ENCODE assay signal across 22 mouse cellular contexts in the genomic region with DNA sequence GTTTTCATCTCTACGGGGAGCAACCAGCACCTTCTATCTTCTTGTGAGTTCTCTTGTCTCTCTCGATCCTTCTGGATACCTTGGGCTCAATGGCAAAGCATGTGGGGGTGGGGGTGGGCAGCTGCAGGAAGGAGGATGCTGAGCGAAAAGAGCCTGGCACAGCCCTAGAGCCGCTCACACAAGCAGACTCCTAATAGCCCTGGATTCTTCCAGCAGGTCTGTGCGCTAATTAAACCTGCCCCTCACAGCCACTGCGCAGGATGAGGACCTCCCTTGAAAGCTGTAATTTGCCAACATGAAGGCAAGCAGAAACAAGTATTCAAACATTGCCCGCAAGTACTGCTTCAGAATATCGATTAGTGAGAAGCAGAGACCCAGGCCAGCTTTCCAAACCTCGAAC. TPM values are rescaled to one million over a fixed set of nuclear protein-coding genes. Genes with fewer than 3 reads are reported as not detected.
DNase-seq lines count a peak whose midpoint lies in the region; ATAC-seq and TF ChIP-seq lines count a peak whose summit lies in the region.
"Had no signal": no experiment of that assay in that cellular context is flagged by ENCODE, and none has a peak within 500 bp of the region (broad histone marks: within the 10 kb centered on the region; RNA-seq: fewer than 3 reads in every experiment).

No protein-coding gene starts in this region.

- no peaks in the 10 kb centered on the region for H3K36me3 ChIP-seq in midbrain, embryonic 12.5 days
- H3K36me3 ChIP-seq in midbrain, embryonic 10.5 days = no peaks in the 10 kb centered on the region
- no peaks in the 10 kb centered on the region for H3K36me3 ChIP-seq in forebrain, embryonic 12.5 days (replicated peaks)
- no peaks in the 10 kb centered on the region for H3K36me3 ChIP-seq in forebrain, postnatal 0 days (ENCODE audit: insufficient read depth)
- no peaks in the 10 kb centered on the region for H3K36me3 ChIP-seq in midbrain, embryonic 16.5 days (ENCODE audit: control insufficient read depth, insufficient read depth, low read length)
- H3K36me3 ChIP-seq in intestine, postnatal 0 days (ENCODE audit: control insufficient read depth, insufficient read depth) = no peaks in the 10 kb centered on the region
- H3K36me3 ChIP-seq: limb, embryonic 13.5 days; liver, embryonic 13.5 days had no signal

- no peaks in the 10 kb centered on the region for H3K9me3 ChIP-seq in midbrain, embryonic 12.5 days
- H3K9me3 ChIP-seq in midbrain, embryonic 10.5 days (replicated peaks) = no peaks in the 10 kb centered on the region
- H3K9me3 ChIP-seq in forebrain, embryonic 12.5 days = no peaks in the 10 kb centered on the region
- no peaks in the 10 kb centered on the region for H3K9me3 ChIP-seq in forebrain, postnatal 0 days (ENCODE audit: low read length)
- no peaks in the 10 kb centered on the region for H3K9me3 ChIP-seq in midbrain, embryonic 16.5 days (replicated peaks; ENCODE audit: control insufficient read depth, low read length, poor library complexity, severe bottlenecking)
- no peaks in the 10 kb centered on the region for H3K9me3 ChIP-seq in intestine, postnatal 0 days (ENCODE audit: control insufficient read depth)
- H3K9me3 ChIP-seq: limb, embryonic 13.5 days; liver, embryonic 13.5 days had no signal

- 81% methylated on average over 9 of the region's 9 CpGs for WGBS in midbrain, embryonic 12.5 days
- WGBS in midbrain, embryonic 10.5 days = 88% methylated on average over 9 of the region's 9 CpGs
- 62% methylated on average over 9 of the region's 9 CpGs for WGBS in forebrain, embryonic 12.5 days
- 24% methylated on average over 9 of the region's 9 CpGs for whole genome bisulfite sequencing in forebrain, postnatal 0 days
- WGBS in midbrain, embryonic 16.5 days = 48% methylated on average over 9 of the region's 9 CpGs
- 85% methylated on average over 9 of the region's 9 CpGs for WGBS in intestine, postnatal 0 days

- H3K4me3 ChIP-seq in midbrain, embryonic 12.5 days = no peak overlapping the region
- H3K4me3 ChIP-seq in midbrain, embryonic 10.5 days = no peak overlapping the region
- no peak overlapping the region for H3K4me3 ChIP-seq in forebrain, embryonic 12.5 days (replicated peaks)
- H3K4me3 ChIP-seq in forebrain, postnatal 0 days (ENCODE audit: low read depth, low read length) = no peak overlapping the region
- H3K4me3 ChIP-seq in midbrain, embryonic 16.5 days (ENCODE audit: low read depth, low read length) = no peak overlapping the region
- no peak overlapping the region for H3K4me3 ChIP-seq in intestine, postnatal 0 days (ENCODE audit: low read depth, low read length)
- H3K4me3 ChIP-seq: gastrocnemius, adult 2 months; limb, embryonic 13.5 days; liver, embryonic 13.5 days had no signal

- no peak overlapping the region for H3K9ac ChIP-seq in midbrain, embryonic 12.5 days (replicated peaks)
- H3K9ac ChIP-seq in forebrain, embryonic 12.5 days = no peak overlapping the region
- H3K9ac ChIP-seq in forebrain, postnatal 0 days = no peak overlapping the region
- no peak overlapping the region for H3K9ac ChIP-seq in midbrain, embryonic 16.5 days (ENCODE audit: low read depth, low read length)
- H3K9ac ChIP-seq in intestine, postnatal 0 days (ENCODE audit: low read depth, low read length) = no peak overlapping the region
- H3K9ac ChIP-seq: limb, embryonic 13.5 days; liver, embryonic 13.5 days; lung, embryonic 14.5 days had no signal

- H3K4me2 ChIP-seq in midbrain, embryonic 12.5 days (replicated peaks) = no peak overlapping the region
- H3K4me2 ChIP-seq in forebrain, embryonic 12.5 days = 0 out of 2 replicates have a peak overlapping the region, but pooled peaks have one; percentile 4
- no peak overlapping the region for H3K4me2 ChIP-seq in forebrain, postnatal 0 days (ENCODE audit: low read depth)
- H3K4me2 ChIP-seq in midbrain, embryonic 16.5 days (ENCODE audit: low read length) = no peak overlapping the region
- H3K4me2 ChIP-seq in intestine, postnatal 0 days (replicated peaks; ENCODE audit: low read depth) = no peak overlapping the region
- H3K4me2 ChIP-seq: heart, embryonic 11.5 days; limb, embryonic 13.5 days; liver, embryonic 13.5 days; lung, embryonic 14.5 days had no signal

- DNase-seq in midbrain, embryonic 10.5 days (ENCODE audit: low spot score) = no peak
- DNase-seq in forebrain, postnatal 0 days = no peak
- DNase-seq in kidney, postnatal 10 days = no peak
- no peak for DNase-seq in thymus, postnatal 0 days (ENCODE audit: low spot score)
- DNase-seq: adrenal gland, postnatal 14 days; cerebellum, adult 18-20 months; cerebellum, postnatal 36 days; gastrocnemius, adult 2 months; heart, postnatal 10 days; kidney, adult 2 months; kidney, postnatal 25 days; liver, embryonic 13.5 days; lung, embryonic 14.5 days; lung, postnatal 36 days; spleen, adult 18-20 months; thymus, postnatal 4 days had no signal

- TF ChIP-seq CTCF in forebrain, postnatal 0 days (IDR thresholded peaks at IDR 0.05; ENCODE audit: low read depth) = no peak
- TF ChIP-seq CTCF in intestine, postnatal 0 days (IDR thresholded peaks at IDR 0.05; ENCODE audit: low read depth) = no peak

- H3K27ac ChIP-seq in midbrain, embryonic 12.5 days (replicated peaks) = 0 out of 2 replicates have a peak overlapping the region, but pooled peaks have one; percentile 20
- H3K27ac ChIP-seq in midbrain, embryonic 10.5 days (replicated peaks) = no peak overlapping the region
- peak overlapping the region; percentile 50; the same call in 1 of the 2 replicates for H3K27ac ChIP-seq in forebrain, embryonic 12.5 days
- H3K27ac ChIP-seq in forebrain, postnatal 0 days (ENCODE audit: low read depth, low read length) = no peak overlapping the region
- H3K27ac ChIP-seq in midbrain, embryonic 16.5 days (ENCODE audit: low read length) = peak overlapping the region; percentile 50
- H3K27ac ChIP-seq in intestine, postnatal 0 days (ENCODE audit: low read depth, low read length) = no peak overlapping the region
- H3K27ac ChIP-seq: gastrocnemius, adult 2 months; limb, embryonic 13.5 days; liver, embryonic 13.5 days had no signal

- peak; percentile 72; the same call in 1 of the 2 replicates for ATAC-seq in midbrain, embryonic 12.5 days (ENCODE audit: low FRiP score, low read depth)
- peak; percentile 89 for ATAC-seq in forebrain, embryonic 12.5 days (ENCODE audit: low FRiP score)
- ATAC-seq in forebrain, postnatal 0 days = peak; percentile 69
- peak; percentile 79; the same call in 1 of the 2 replicates for ATAC-seq in midbrain, embryonic 16.5 days
- ATAC-seq in intestine, postnatal 0 days = no peak

- no peaks in the 10 kb centered on the region for H3K27me3 ChIP-seq in midbrain, embryonic 12.5 days
- H3K27me3 ChIP-seq in midbrain, embryonic 10.5 days (ENCODE audit: low read depth, poor library complexity, severe bottlenecking) = no peaks in the 10 kb centered on the region
- H3K27me3 ChIP-seq in forebrain, embryonic 12.5 days = no peaks in the 10 kb centered on the region
- no peaks in the 10 kb centered on the region for H3K27me3 ChIP-seq in forebrain, postnatal 0 days (ENCODE audit: insufficient read depth, low read length)
- H3K27me3 ChIP-seq in midbrain, embryonic 16.5 days (ENCODE audit: control insufficient read depth, insufficient read depth, low read depth, low read length) = no peaks in the 10 kb centered on the region
- H3K27me3 ChIP-seq in intestine, postnatal 0 days (replicated peaks; ENCODE audit: control insufficient read depth, insufficient read depth, low read length) = no peaks in the 10 kb centered on the region
- H3K27me3 ChIP-seq: limb, embryonic 13.5 days; liver, embryonic 13.5 days had no signal

- H3K4me1 ChIP-seq in midbrain, embryonic 12.5 days = peaks cover 35% of the 10 kb centered on the region; the same call in 1 of the 2 replicates
- peaks cover 15% of the 10 kb centered on the region for H3K4me1 ChIP-seq in midbrain, embryonic 10.5 days
- H3K4me1 ChIP-seq in forebrain, embryonic 12.5 days = peaks cover 34% of the 10 kb centered on the region
- no peaks in the 10 kb centered on the region for H3K4me1 ChIP-seq in forebrain, postnatal 0 days (ENCODE audit: insufficient read depth)
- H3K4me1 ChIP-seq in midbrain, embryonic 16.5 days (ENCODE audit: control insufficient read depth, insufficient read depth, low read length) = peaks cover 20% of the 10 kb centered on the region
- no peaks in the 10 kb centered on the region for H3K4me1 ChIP-seq in intestine, postnatal 0 days (replicated peaks; ENCODE audit: control insufficient read depth, insufficient read depth, low read length)
- H3K4me1 ChIP-seq: liver, embryonic 13.5 days had no signal

RNA-seq across cellular contexts. Expression of a gene that starts 53.1 kb away (rescaled TPM):
- 20.9 and 22.0 TPM in 2 replicates for polyA plus RNA-seq in midbrain, embryonic 12.5 days (2016; fragmentation: Nextera tagmentation; extraction: Ambion mirVana)
- 9.4 and 12.2 TPM in 2 replicates for polyA plus RNA-seq in midbrain, embryonic 10.5 days (2016; fragmentation: Nextera tagmentation; extraction: Ambion mirVana)
- 22.2 and 25.6 TPM in 2 replicates for polyA plus RNA-seq in forebrain, embryonic 12.5 days (2016; fragmentation: Nextera tagmentation; extraction: Ambion mirVana)
- total RNA-seq in forebrain, postnatal 0 days (2014; rRNA removed) = 48.4 and 56.4 TPM in 2 replicates
- polyA plus RNA-seq in forebrain, postnatal 0 days (2015; fragmentation: Nextera tagmentation; extraction: Ambion mirVana) = 15.1 and 18.7 TPM in 2 replicates
- 29.3 and 32.1 TPM in 2 replicates for polyA plus RNA-seq in midbrain, embryonic 16.5 days (2015; fragmentation: Nextera tagmentation; extraction: Ambion mirVana)
- polyA plus RNA-seq in intestine, postnatal 0 days (2015; fragmentation: Nextera tagmentation; extraction: Ambion mirVana) = 17.5 and 20.2 TPM in 2 replicates
- 7.2 TPM in 2 replicates for polyA plus RNA-seq in thymus, postnatal 0 days (2015; fragmentation: Nextera tagmentation; extraction: Ambion mirVana)

Comparison
In these comparisons a context has a peak if more than half of its experiments do, and no peak if none do; other contexts are left out.
1. H3K27ac ChIP-seq: peak in midbrain, embryonic 12.5 days (single experiment), forebrain, embryonic 12.5 days (single experiment) and midbrain, embryonic 16.5 days (single experiment); none in midbrain, embryonic 10.5 days (single experiment), forebrain, postnatal 0 days (single experiment) and intestine, postnatal 0 days (single experiment).